Mouse (Mus musculus): ENCODE measurements around the gene Pgpep1.

Pgpep1 gene

GRCm38 (mm10) chr8:70630532-70631381 lies 29.4 kb downstream of the Pgpep1 start:
- DNase-seq, result peak; percentile 32

GRCm38 (mm10) chr8:70629574-70630531 lies 30.3 kb downstream of the Pgpep1 start:
- peak; percentile 91 for DNase-seq

GRCm38 (mm10) chr8:70628986-70629490 lies 31.1 kb downstream of the Pgpep1 start:
- no peak for DNase-seq

- no peak for DNase-seq
These were observed 33.1 kb downstream of the Pgpep1 start for GRCm38 (mm10) chr8:70627041-70627440.

GRCm38 (mm10) chr8:70625104-70625503 lies 35.1 kb downstream of the Pgpep1 start:
- DNase-seq, result peak; percentile 67

- no peak for DNase-seq
These were observed 38.0 kb downstream of the Pgpep1 start for GRCm38 (mm10) chr8:70622220-70622619.

- peak; percentile 49 for DNase-seq
These were observed 41.3 kb downstream of the Pgpep1 start for GRCm38 (mm10) chr8:70618888-70619334.

GRCm38 (mm10) chr8:70617985-70618384 lies 42.2 kb downstream of the Pgpep1 start:
- no peak for DNase-seq

GRCm38 (mm10) chr8:70616645-70617044 lies 43.5 kb downstream of the Pgpep1 start:
- no peak for DNase-seq

- no peak for DNase-seq
These were observed 44.3 kb downstream of the Pgpep1 start, which contains the start of gene Lrrc25 for GRCm38 (mm10) chr8:70615894-70616293. Lrrc25 (plus strand) TSS chr8:70616155.

- no peak for DNase-seq
These were observed 44.9 kb downstream of the Pgpep1 start for GRCm38 (mm10) chr8:70615281-70615680.

GRCm38 (mm10) chr8:70614469-70614868 lies 45.7 kb downstream of the Pgpep1 start:
- DNase-seq, result no peak

- no peak for DNase-seq
These were observed 46.4 kb downstream of the Pgpep1 start for GRCm38 (mm10) chr8:70613763-70614162.

- peak; percentile 93 for DNase-seq
These were observed 48.3 kb downstream of the Pgpep1 start for GRCm38 (mm10) chr8:70611849-70612248.

- DNase-seq, result peak; percentile 94
These were observed 49.1 kb downstream of the Pgpep1 start for GRCm38 (mm10) chr8:70610796-70611771.

GRCm38 (mm10) chr8:70609849-70610795 lies 50.1 kb downstream of the Pgpep1 start:
- DNase-seq, result peak; percentile 86

GRCm38 (mm10) chr8:70609368-70609848 lies 50.8 kb downstream of the Pgpep1 start:
- DNase-seq, result peak; percentile 90

GRCm38 (mm10) chr8:70608749-70609367 lies 51.3 kb downstream of the Pgpep1 start, which contains the start of gene Ssbp4:
Ssbp4 (minus strand) TSS chr8:70608872.
- DNase-seq, result no peak

GRCm38 (mm10) chr8:70607898-70608748 lies 52.1 kb downstream of the Pgpep1 start:
- peak; percentile 60 for DNase-seq
